Mouse (Mus musculus) 416B (cell line): Measurements from ENCODE around the gene Vcp.

Experiments used
- DNase-seq: peaks from one replicate; pipeline ENCODE4 v3.0.0; 2011; ENCODE audit warnings: low read depth

Vcp gene

GRCm38 (mm10) chr4:42969304-42969703 lies 31.0 kb downstream of the Vcp start, which contains the start of gene 1700022I11Rik:
Gene 1700022I11Rik, plus strand, starts transcription at chr4:42969604.
- no peak for DNase-seq

GRCm38 (mm10) chr4:42965039-42965719 lies 35.1 kb downstream of the Vcp start:
- DNase-seq: peak; percentile 89

- no peak for DNase-seq
Measured at GRCm38 (mm10) chr4:42963480-42963879, 36.8 kb downstream of the Vcp start.

GRCm38 (mm10) chr4:42961592-42961991 lies 38.7 kb downstream of the Vcp start:
- peak; percentile 70 for DNase-seq

GRCm38 (mm10) chr4:42959382-42959781 lies 40.9 kb downstream of the Vcp start:
- DNase-seq: no peak

- no peak for DNase-seq
Measured at GRCm38 (mm10) chr4:42958942-42959341, 41.4 kb downstream of the Vcp start.

GRCm38 (mm10) chr4:42957979-42958378 lies 42.3 kb downstream of the Vcp start:
- DNase-seq: no peak

- DNase-seq: no peak
Measured at GRCm38 (mm10) chr4:42957306-42957705, 43.0 kb downstream of the Vcp start.

GRCm38 (mm10) chr4:42956581-42956980 lies 43.7 kb downstream of the Vcp start:
- no peak for DNase-seq

GRCm38 (mm10) chr4:42955200-42955599 lies 45.1 kb downstream of the Vcp start:
- DNase-seq: no peak

- DNase-seq: no peak
Measured at GRCm38 (mm10) chr4:42954297-42954696, 46.0 kb downstream of the Vcp start.

GRCm38 (mm10) chr4:42953435-42954094 lies 46.7 kb downstream of the Vcp start:
- no peak for DNase-seq

GRCm38 (mm10) chr4:42952563-42952962 lies 47.7 kb downstream of the Vcp start:
- no peak for DNase-seq

- DNase-seq: no peak
Measured at GRCm38 (mm10) chr4:42951206-42952195, 48.8 kb downstream of the Vcp start.

GRCm38 (mm10) chr4:42950065-42950558 lies 50.2 kb downstream of the Vcp start:
- peak; percentile 89 for DNase-seq

GRCm38 (mm10) chr4:42949676-42950051 lies 50.6 kb downstream of the Vcp start, which contains the start of gene Dnajb5:
Gene Dnajb5, plus strand, starts transcription at chr4:42949814.
- peak; percentile 97 for DNase-seq

GRCm38 (mm10) chr4:42949051-42949675 lies 51.1 kb downstream of the Vcp start:
- no peak for DNase-seq

GRCm38 (mm10) chr4:42948527-42948926 lies 51.8 kb downstream of the Vcp start:
- no peak for DNase-seq

GRCm38 (mm10) chr4:42946733-42947290 lies 53.5 kb downstream of the Vcp start:
- DNase-seq: no peak

- peak; percentile 61 for DNase-seq
Measured at GRCm38 (mm10) chr4:42945952-42946351, 54.4 kb downstream of the Vcp start.

- no peak for DNase-seq
Measured at GRCm38 (mm10) chr4:42945445-42945844, 54.9 kb downstream of the Vcp start.
